Mouse (Mus musculus) right cerebral cortex, adult 2 months (tissue): ENCODE results near the gene Esd.

ENCODE experiments used
- DNase-seq, 2 experiments: peaks; one replicate each; pipeline ENCODE4 v3.0.0; 2021 to 2022; ENCODE audit warnings: low spot score in 2 of 2

Esd gene

DNA sequence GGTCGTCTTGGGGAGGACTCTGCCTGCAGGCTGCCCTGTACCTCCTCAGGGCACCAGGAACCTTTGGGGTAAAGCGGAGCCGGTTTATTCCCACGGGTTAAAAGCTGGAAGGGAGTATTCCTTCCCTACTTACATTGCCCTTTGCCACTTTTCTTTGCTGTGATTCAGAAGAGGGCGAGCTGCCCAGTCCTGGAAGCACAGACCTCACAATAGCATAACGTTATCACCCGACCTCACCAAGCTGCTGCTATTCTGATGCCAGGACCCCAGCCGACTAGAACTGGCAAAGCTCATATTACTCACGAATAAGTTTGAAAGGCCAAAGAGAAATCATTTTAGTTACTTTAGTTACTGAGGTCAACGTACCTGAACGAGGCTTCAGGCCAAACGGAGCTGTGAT lies 62.8 kb downstream of the Esd start:
- DNase-seq: no peak

DNA sequence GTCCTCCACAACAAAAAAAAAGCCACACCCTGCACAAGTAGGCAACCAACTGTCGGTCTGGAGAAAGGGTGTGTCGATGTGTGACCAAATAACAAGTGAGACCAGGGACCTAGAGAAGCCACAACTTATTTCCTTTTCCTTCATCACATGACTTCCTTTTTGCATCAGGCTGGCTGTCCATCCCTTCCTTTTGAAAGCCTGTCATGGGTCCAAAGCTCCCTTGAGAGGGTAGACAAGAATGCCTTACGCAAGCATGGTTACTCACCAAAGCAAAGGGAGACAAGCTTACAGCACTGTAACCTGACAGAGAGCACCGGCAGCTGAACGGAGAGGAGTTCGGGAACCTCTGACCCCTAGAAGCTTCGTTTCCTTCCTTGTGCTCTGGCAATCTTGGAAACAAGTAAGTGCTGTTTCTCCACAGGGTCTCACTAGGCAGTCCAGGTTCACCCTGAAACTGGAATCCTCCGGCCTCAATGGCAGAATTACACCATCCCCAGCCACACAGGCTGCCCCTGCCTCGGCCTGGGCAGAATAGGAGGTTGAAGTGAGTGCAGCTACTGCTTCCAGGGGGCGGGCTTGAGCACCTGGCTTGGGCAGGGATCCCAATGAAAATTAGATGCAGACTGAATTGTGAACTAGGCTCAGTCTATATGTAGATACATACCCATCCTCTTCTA lies 65.4 kb downstream of the Esd start:
- DNase-seq: no peak

DNA sequence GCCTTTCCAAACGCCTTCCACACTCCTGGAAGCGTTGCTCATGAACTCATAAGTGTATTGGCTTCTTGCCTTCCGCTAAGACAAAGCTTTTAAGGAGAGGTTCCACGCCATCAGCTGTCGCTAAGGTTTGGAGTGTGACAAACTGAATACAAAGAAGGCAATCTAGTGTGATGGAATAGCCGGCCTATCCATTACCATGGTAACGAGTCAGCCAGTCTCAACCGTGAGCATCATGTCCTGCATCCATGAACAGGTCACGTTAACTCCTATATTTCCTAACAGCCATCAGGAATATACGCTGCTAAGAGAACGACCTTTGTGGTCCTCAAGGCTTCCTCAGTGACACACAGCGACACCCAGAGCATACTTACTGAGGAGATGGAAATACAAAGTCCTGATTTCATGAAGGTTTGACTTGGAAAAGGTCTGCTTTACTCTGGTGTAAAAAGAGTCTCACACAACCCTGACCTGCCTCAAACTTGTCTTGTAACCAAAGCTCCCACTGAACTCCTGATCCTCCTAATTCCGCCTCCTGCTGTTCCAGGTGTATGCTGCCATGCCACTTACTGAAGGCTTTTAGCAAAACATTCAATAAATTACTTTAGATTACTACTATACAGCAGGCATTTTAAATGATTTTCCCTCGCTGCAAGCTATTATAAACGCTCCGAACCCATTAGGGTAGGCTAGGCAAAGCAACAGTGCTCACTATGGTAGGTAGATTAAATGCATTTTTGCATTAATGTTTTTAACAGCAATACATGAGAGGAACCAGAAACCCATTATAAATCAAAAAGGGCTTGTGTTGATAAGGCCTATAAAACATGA lies 66.2 kb downstream of the Esd start:
- no peak for DNase-seq
